Mouse (Mus musculus): ENCODE measurements around the gene Dlg5. TPM values are rescaled to one million over a fixed set of nuclear protein-coding genes. Genes with fewer than 3 reads are reported as not detected.

Gene Dlg5
- polyA plus RNA-seq (2012; ENCODE audit: low replicate concordance) = 0.43 and 1.2 TPM in 2 replicates

GRCm38 (mm10) chr14:24245177-24246081, at the start of gene Dlg5:
TSS of gene Dlg5 (minus strand) at chr14:24245920.

GRCm38 (mm10) chr14:24292914-24293313, 47.2 kb upstream of the Dlg5 start, which contains the start of gene E330034G19Rik:
TSS of gene E330034G19Rik (plus strand) at chr14:24293214.

Other genes with a start within 250 kb of the Dlg5 start
- not detected in 2 replicates for gene Kcnma1, start 231.4 kb downstream of the Dlg5 start, polyA plus RNA-seq (2012; ENCODE audit: low replicate concordance)
- not detected in 2 replicates for gene E330034G19Rik, start 47.3 kb upstream of the Dlg5 start, polyA plus RNA-seq (2012; ENCODE audit: low replicate concordance)
- 2.1 and 4.8 TPM in 2 replicates for gene Polr3a, start 241.1 kb upstream of the Dlg5 start, polyA plus RNA-seq (2012; ENCODE audit: low replicate concordance)
- gene Rps24, start 241.2 kb upstream of the Dlg5 start, polyA plus RNA-seq (2012; ENCODE audit: low replicate concordance) = 224 and 254 TPM in 2 replicates